Mouse (Mus musculus) mature B cell (primary cell): ENCODE measurements at regions not wholly inside any gene's neighbourhood (a gene's known extent, or its start where the extent isn't known, plus 50 kb on each side); places are given as distances from the start of the nearest gene placed in this dataset.
"Not testable (repeated sequence)": the region's sequence is repeated elsewhere in the genome, so short reads cannot be mapped to it uniquely, and the experiment has no call there.

Source experiments
- in situ Hi-C: fragments of 300-500 bp; cut with MboI; formaldehyde crosslinking; loops from 2 replicates; pipeline ENCODE4 v1.14.3; 2019

GRCm38 (mm10) chr1:43302657-43303056 lies 105.9 kb upstream of the Fhl2 start:
- in situ Hi-C loops: no loop called here

DNA sequence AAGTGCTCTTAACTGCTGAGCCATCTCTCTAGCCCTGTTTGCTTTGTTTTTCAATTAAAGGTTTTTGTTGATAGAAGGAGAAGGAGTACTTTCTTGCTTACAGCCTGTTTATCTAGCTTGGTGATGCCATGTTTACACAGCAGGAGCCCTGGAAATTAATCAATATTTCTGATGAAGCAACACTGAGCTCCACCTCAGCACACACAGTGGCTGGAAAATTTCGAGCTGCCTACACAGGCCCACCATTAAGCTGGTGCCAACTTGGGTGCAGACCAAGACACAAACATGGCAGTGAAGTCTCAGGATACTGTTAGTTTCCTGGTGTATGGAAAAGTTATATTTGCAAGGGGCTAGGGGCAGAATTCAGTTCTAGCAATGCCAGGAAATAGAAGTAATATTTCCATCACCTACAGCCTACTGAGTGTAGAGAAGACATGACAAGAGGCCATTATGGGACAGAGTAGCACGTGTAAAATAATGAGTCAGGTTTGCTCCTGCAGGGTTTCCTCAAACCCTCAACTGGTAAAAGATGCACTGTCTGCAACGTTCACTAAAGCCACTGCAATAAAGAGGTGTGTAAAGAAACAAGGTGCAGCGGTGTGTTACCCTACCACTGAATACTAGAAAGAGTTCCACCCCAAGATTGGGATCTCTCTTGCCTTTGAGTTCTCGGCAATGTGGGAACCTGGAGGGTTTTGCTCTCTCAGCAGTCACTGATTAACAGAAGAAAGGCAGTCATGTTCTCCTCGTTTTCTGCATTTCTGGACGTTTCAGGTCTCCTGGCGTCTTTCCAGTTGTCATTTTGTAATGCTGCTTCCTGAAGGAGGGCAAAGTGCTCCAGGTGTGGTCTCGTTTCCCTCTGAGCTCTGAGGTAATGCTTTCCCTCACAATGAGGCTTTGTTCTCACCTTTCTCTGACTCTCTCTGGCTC lies 108.8 kb upstream of the Fhl2 start:
- in situ Hi-C loops: no loop called here

- in situ Hi-C loops: no loop called here
Measured at GRCm38 (mm10) chr1:43310711-43311695, 114.2 kb upstream of the Fhl2 start.

DNA sequence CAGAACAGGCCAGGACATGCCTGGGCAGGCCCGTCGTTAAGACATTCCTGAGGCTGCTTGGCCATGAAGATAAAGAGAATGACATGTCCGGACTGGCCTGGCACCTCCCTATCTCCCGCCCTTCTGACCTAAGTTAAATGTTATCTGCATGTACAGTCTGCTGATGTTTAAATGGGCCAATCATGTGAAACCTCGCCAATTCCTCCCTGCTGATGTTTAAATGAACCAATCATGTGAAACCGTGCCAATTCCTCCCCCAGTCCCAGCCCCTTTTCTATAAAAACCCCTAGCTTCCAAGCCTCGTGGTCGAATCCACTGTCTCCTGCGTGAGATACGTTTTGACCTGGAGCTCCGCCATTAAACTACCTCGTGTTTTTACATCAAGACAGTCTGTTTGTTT lies 119.5 kb upstream of the Fhl2 start:
- in situ Hi-C loops: not testable (repeated sequence)

DNA sequence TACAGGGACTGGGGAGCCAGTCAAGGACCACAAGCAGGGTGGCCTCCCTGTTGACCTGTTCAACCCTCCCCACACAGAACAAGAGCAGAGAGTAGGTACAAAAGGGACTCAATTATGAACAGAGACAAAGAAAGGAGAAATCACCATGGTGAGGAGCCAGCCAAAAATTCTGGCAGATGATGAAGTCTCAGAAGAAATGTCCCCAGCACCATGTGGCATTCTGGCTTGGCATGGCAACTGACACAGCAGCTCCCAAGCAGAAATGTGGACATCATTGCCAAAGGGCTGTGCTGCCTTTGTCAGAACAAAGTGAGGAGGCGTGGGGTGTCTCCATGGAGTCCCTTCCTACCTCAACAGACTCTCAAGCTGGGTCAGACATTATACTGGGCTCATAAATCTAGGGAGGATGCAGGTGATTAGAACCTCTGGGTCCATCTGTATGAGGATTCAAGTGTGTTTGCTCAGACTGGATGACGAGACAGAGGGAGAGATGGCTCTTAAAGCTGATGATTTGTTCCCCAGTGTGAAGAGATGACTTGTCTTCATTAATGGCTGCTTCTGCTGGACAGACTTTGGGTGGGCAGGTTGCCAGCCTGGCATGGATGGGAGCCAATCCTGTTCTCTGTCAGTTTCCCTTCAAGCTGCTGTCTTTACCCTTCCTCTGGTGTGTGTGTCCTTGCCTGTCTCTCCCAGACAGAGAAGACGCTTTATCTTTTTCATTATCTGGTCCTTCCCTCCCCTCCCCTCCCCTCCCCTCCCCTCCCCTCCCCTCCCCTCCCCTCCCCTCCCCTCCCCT lies 120.5 kb upstream of the Fhl2 start:
- in situ Hi-C loops: no loop called here

DNA sequence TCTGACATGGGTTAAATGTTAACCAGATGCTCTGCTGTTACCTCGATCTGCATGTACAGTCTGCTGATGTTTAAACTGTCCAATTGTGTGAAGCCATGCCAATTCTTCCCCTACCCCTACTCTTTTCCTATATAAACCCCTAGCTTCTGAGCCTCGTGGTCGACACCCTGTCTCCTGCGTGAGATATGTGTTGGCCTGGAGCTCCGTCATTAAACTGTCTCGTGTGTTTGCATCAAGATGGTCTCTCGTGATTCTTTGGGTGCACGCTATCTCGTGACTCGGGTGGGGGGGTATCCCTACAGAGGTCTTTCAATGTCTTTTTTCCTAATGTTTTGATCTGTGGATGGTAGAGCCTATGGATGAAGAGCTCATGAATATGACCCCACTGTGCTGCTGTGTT lies 110.9 kb upstream of the Nck2 start:
- in situ Hi-C loops: not testable (repeated sequence)

- in situ Hi-C loops: no loop called here
Measured at GRCm38 (mm10) chr1:43337168-43337784, 107.1 kb upstream of the Nck2 start.

- in situ Hi-C loops: no loop called here
Measured at GRCm38 (mm10) chr1:43338096-43338915, 106.1 kb upstream of the Nck2 start.

DNA sequence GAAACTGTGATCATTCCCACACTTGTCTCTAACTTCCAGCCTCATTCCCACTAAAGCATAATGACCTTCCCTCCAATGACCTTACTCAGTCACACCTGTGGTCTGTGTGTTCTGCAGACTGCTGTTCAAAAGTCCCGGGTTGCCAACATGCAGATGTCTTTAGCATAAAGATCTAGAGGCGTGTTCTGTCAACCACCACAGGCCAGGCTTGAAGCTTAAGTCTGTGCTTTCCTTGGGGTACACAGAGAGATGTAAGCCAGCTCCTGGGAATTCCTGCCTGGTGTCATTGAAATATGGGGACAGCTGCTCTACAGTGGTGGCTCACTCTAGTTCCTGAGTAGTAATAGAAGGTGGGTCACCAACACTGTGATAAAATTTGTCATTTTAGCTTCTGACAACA lies 101.5 kb upstream of the Nck2 start:
- in situ Hi-C loops: no loop called here

DNA sequence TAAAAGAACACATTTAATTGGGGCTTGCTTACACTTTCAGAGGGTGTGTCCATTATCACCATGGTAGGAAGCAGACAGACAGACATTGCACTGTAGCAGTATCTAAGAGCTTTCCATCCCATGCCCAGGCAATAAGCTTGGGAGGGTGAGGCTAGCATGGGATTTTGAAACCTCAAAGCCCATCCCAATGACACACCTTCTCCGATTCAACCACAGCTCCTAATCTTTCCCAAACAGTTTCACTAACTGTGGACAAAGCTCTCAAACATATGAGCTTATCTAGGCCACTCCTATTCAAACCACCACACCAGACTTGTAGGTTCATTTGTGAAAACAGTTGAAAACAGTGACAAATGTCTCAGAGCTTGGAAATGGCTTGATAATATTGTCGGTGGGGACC lies 101.0 kb upstream of the Nck2 start:
- in situ Hi-C loops: no loop called here

DNA sequence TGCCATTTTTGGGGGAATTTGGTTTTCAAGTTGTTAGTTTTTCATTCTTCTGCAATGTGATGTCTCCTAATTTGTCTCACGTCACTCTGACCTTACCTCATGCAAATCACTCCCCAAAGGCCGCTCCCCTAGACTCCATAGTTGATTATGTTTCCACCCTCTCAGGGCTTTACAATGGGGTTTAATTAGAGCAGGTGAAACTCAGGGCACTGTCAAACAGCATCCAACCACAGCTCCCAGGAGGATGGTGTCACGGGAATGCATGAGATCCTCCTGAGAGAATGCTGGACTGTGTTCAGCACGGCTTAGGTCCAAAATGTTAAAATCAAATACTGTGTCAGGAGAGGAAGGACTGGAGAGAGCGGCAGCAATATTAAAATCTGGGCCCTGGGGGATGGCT lies 100.4 kb upstream of the Nck2 start:
- in situ Hi-C loops: no loop called here

DNA sequence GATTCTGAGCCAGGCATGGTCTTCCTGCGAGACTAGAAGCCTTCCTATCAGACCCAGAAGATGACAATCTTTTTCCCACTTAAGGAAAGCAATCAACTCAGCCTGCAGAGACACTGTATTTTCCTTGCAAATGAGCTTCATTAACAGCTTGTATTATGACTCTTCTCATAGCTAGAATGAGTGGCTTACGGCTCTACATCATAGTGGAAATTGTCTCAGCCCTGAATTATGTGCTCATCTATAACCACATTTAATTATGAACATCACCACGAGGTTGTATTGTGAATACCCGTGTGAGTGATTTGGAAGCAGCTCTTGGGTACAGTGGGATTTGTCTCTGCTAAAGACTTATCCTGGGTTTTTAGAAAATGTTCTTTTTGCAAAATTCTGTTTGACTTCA lies 97.2 kb upstream of the Nck2 start:
- in situ Hi-C loops: no loop called here

- in situ Hi-C loops: no loop called here
Measured at GRCm38 (mm10) chr1:43349966-43350365, 94.4 kb upstream of the Nck2 start.

DNA sequence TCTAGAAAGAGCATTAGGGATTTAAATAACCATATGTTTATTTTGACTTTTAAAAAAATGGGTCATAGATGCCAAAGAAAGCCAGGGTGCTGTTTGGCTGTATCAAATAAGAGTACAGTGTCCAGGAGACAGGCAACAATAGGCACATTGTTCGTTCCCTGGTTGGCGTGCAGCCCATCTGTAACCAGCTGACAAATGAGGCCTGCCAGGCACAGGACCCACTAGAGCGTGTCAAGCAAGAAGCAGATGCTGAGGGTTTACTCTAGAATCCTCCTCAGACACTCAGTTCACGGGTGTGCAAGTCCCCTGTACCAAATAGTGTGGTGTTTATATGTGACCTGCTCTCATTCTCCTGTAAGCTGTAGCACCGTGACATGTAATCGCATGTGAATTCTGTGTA lies 86.2 kb upstream of the Nck2 start:
- in situ Hi-C loops: no loop called here

- in situ Hi-C loops: no loop called here
Measured at GRCm38 (mm10) chr1:43359662-43360061, 84.7 kb upstream of the Nck2 start.

DNA sequence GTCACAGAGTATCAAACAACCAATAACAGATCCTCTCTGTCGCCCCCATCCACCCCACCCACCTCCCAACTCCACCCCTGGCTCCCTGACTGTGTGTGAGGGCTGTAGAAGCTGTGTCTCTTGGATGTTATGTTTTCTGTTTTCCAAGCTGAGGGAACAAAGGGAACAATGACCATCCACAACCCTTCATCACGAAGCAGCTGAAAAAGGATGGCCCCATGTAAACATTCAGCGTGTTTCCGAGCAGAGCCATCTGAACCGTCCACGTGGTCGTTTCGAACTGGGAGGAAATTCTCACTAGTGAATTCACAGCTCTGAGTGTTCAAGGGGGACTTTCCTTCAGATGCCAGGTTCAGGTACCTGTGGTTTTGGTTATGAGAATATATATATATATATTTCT lies 84.1 kb upstream of the Nck2 start:
- in situ Hi-C loops: no loop called here

DNA sequence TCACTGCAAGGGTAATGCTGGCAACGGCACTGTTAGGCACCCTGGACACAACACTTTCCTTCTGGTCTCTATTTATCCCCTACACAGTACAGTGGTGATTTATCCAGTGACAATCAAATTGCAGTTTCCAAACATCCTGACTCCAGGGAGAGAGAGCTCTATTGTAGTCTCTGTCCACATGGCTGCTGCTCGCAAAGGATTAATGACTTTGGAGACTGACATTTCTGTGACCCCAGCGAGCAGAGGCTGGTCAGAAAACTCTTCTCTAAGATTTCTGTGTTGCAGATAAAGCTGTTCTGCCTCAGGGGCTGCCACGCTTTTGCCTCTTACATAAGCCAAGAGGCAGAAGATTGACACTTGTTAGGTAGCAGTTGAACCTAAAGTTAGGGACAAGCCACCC lies 83.6 kb upstream of the Nck2 start:
- in situ Hi-C loops: no loop called here

- in situ Hi-C loops: no loop called here
Measured at GRCm38 (mm10) chr1:43361455-43361863, 82.9 kb upstream of the Nck2 start.

- in situ Hi-C loops: no loop called here
Measured at GRCm38 (mm10) chr1:43362136-43362535, 82.2 kb upstream of the Nck2 start.

- in situ Hi-C loops: no loop called here
Measured at GRCm38 (mm10) chr1:43363178-43363577, 81.2 kb upstream of the Nck2 start.

DNA sequence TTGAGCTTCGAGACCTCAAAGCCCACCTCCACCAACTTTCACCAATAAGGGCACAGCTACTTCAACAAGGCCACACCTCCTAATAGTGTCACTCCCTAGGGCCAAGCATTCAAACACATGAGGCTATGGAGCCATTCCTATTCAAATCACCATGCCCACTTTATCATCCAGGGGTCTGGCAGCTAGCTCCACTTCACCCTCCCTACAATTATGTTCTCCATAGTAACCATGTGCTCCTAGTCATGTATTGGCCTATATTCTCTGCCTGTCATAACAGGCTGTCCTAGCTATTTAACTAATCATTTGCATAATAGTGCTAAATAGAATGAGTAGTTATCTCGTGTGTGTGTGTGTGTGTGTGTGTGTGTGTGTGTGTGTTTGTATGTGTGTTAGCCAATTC lies 77.9 kb upstream of the Nck2 start:
- in situ Hi-C loops: no loop called here
